Mouse (Mus musculus) thymus, postnatal 4 days (tissue): ENCODE measurements around the gene Iqgap1.

Experiments
- DNase-seq: peaks from one replicate; pipeline ENCODE4 v3.0.0; 2021

Iqgap1 gene

GRCm38 (mm10) chr7:80699709-80700108, 126.1 kb downstream of the Iqgap1 start:
- DNase-seq: no peak

GRCm38 (mm10) chr7:80698940-80699339, 126.8 kb downstream of the Iqgap1 start:
- DNase-seq: no peak

- DNase-seq: no peak
Measured at GRCm38 (mm10) chr7:80697859-80698258, 127.9 kb downstream of the Iqgap1 start.

- DNase-seq: peak; percentile 63
Measured at GRCm38 (mm10) chr7:80696903-80697302, 128.9 kb downstream of the Iqgap1 start.

- no peak for DNase-seq
Measured at GRCm38 (mm10) chr7:80696334-80696733, 129.4 kb downstream of the Iqgap1 start.

- no peak for DNase-seq
Measured at GRCm38 (mm10) chr7:80692472-80692871, 133.3 kb downstream of the Iqgap1 start.

- DNase-seq: no peak
Measured at GRCm38 (mm10) chr7:80691131-80691530, 134.6 kb downstream of the Iqgap1 start.

- no peak for DNase-seq
Measured at GRCm38 (mm10) chr7:80689221-80689591, 136.6 kb downstream of the Iqgap1 start.

GRCm38 (mm10) chr7:80688556-80689220, 137.1 kb downstream of the Iqgap1 start, which contains the start of gene Crtc3:
TSS of gene Crtc3 (minus strand) at chr7:80688877.
- peak; percentile 77 for DNase-seq

GRCm38 (mm10) chr7:80687721-80688555, 137.8 kb downstream of the Iqgap1 start:
- DNase-seq: peak; percentile 67

- DNase-seq: no peak
Measured at GRCm38 (mm10) chr7:80685639-80686038, 140.1 kb downstream of the Iqgap1 start.

GRCm38 (mm10) chr7:80682630-80683029, 143.1 kb downstream of the Iqgap1 start:
- no peak for DNase-seq

- DNase-seq: peak; percentile 77
Measured at GRCm38 (mm10) chr7:80680218-80680847, 145.4 kb downstream of the Iqgap1 start.

GRCm38 (mm10) chr7:80672323-80672722, 153.5 kb downstream of the Iqgap1 start:
- no peak for DNase-seq

GRCm38 (mm10) chr7:80670889-80671288, 154.9 kb downstream of the Iqgap1 start:
- DNase-seq: no peak

- DNase-seq: peak; percentile 58
Measured at GRCm38 (mm10) chr7:80667190-80667589, 158.6 kb downstream of the Iqgap1 start.

GRCm38 (mm10) chr7:80666198-80666915, 159.4 kb downstream of the Iqgap1 start:
- no peak for DNase-seq
